In genomic region chr2:131422907-131423445, GRCm38 (mm10) we compare ENCODE assay signal across 7 mouse cellular contexts.
DNase-seq lines count a peak whose midpoint lies in the region; ATAC-seq and TF ChIP-seq lines count a peak whose summit lies in the region.

No protein-coding gene starts in this region.

- H3K4me2 ChIP-seq in intestine, postnatal 0 days (replicated peaks; ENCODE audit: low read depth), result peak overlapping the region; percentile 94
- peak overlapping the region; percentile 53 for H3K4me2 ChIP-seq in midbrain, embryonic 11.5 days

- peak; percentile 75 for DNase-seq in adrenal gland, adult 2 months
- peak; percentile 90 for DNase-seq in embryo, embryonic 11 days
- peak; percentile 97 for DNase-seq in heart, adult 11 months
- peak; percentile 68 for DNase-seq in limb, embryonic 10.5 days (ENCODE audit: low spot score)
- DNase-seq in midbrain, embryonic 11.5 days (ENCODE audit: low spot score, missing footprints), result peak; percentile 96
- DNase-seq in skeletal muscle tissue, adult 2 months (ENCODE audit: low read depth, low spot score), result peak; percentile 50

- no peaks in the 10 kb centered on the region for H3K4me1 ChIP-seq in intestine, postnatal 0 days (replicated peaks; ENCODE audit: control insufficient read depth, insufficient read depth, low read length)
- H3K4me1 ChIP-seq in limb, embryonic 10.5 days, result peaks cover 7% of the 10 kb centered on the region; the same call in 1 of the 2 replicates
- no peaks in the 10 kb centered on the region for H3K4me1 ChIP-seq in midbrain, embryonic 11.5 days (ENCODE audit: control insufficient read depth, insufficient read depth, low read length)

- H3K36me3 ChIP-seq in intestine, postnatal 0 days (ENCODE audit: control insufficient read depth, insufficient read depth), result no peaks in the 10 kb centered on the region
- no peaks in the 10 kb centered on the region for H3K36me3 ChIP-seq in limb, embryonic 10.5 days
- no peaks in the 10 kb centered on the region for H3K36me3 ChIP-seq in midbrain, embryonic 11.5 days (ENCODE audit: control insufficient read depth, insufficient read depth, low read length)

- peak; percentile 78 for TF ChIP-seq CTCF in intestine, postnatal 0 days (IDR thresholded peaks at IDR 0.05; ENCODE audit: low read depth)

- peak overlapping the region; percentile 55 for H3K4me3 ChIP-seq in intestine, postnatal 0 days (ENCODE audit: low read depth, low read length)
- H3K4me3 ChIP-seq in limb, embryonic 10.5 days, result peak overlapping the region; percentile 52
- peak overlapping the region; percentile 35 for H3K4me3 ChIP-seq in midbrain, embryonic 11.5 days (ENCODE audit: low read depth, low read length)

- H3K9ac ChIP-seq in intestine, postnatal 0 days (ENCODE audit: low read depth, low read length), result peak overlapping the region; percentile 45; the same call in 1 of the 2 replicates
- peak overlapping the region; percentile 44 for H3K9ac ChIP-seq in midbrain, embryonic 11.5 days (ENCODE audit: low read length)

- H3K27ac ChIP-seq in intestine, postnatal 0 days (ENCODE audit: low read depth, low read length), result peak overlapping the region; percentile 51
- H3K27ac ChIP-seq in limb, embryonic 10.5 days, result peak overlapping the region; percentile 81
- no peak overlapping the region for H3K27ac ChIP-seq in midbrain, embryonic 11.5 days (ENCODE audit: low read depth, low read length)

- ATAC-seq in intestine, postnatal 0 days, result peak; percentile 65
- peak; percentile 92 for ATAC-seq in midbrain, embryonic 11.5 days (ENCODE audit: low FRiP score)

- under 1% methylated on average over 13 of the region's 13 CpGs for WGBS in intestine, postnatal 0 days
- WGBS in limb, embryonic 10.5 days, result 1% methylated on average over 13 of the region's 13 CpGs
- WGBS in midbrain, embryonic 11.5 days, result 1% methylated on average over 13 of the region's 13 CpGs

- H3K9me3 ChIP-seq in intestine, postnatal 0 days (ENCODE audit: control insufficient read depth), result no peaks in the 10 kb centered on the region
- H3K9me3 ChIP-seq in limb, embryonic 10.5 days (replicated peaks), result no peaks in the 10 kb centered on the region
- no peaks in the 10 kb centered on the region for H3K9me3 ChIP-seq in midbrain, embryonic 11.5 days (ENCODE audit: control insufficient read depth, low read length)

- no peaks in the 10 kb centered on the region for H3K27me3 ChIP-seq in intestine, postnatal 0 days (replicated peaks; ENCODE audit: control insufficient read depth, insufficient read depth, low read length)
- no peaks in the 10 kb centered on the region for H3K27me3 ChIP-seq in limb, embryonic 10.5 days (ENCODE audit: low read depth, poor library complexity, severe bottlenecking)
- no peaks in the 10 kb centered on the region for H3K27me3 ChIP-seq in midbrain, embryonic 11.5 days (ENCODE audit: control insufficient read depth, insufficient read depth, low read length)
